In genomic region chr2:180987432-180988030, GRCm38 (mm10) we compare ENCODE assay signal across 14 mouse cellular contexts. TPM values are rescaled to one million over a fixed set of nuclear protein-coding genes. Genes with fewer than 3 reads are reported as not detected.
DNase-seq lines count a peak whose midpoint lies in the region; ATAC-seq and TF ChIP-seq lines count a peak whose summit lies in the region.
"Had no signal": no experiment of that assay in that cellular context is flagged by ENCODE, and none has a peak within 500 bp of the region (broad histone marks: within the 10 kb centered on the region; RNA-seq: fewer than 3 reads in every experiment).

No protein-coding gene starts in this region.

- 23% methylated on average over 5 of the region's 5 CpGs for WGBS in embryonic facial prominence, embryonic 14.5 days
- WGBS in midbrain, embryonic 14.5 days, result 37% methylated on average over 5 of the region's 5 CpGs
- 90% methylated on average over 5 of the region's 5 CpGs for WGBS in thymus, adult 2 months

- H3K9me3 ChIP-seq in embryonic facial prominence, embryonic 14.5 days (ENCODE audit: control insufficient read depth, low read length), result no peaks in the 10 kb centered on the region
- no peaks in the 10 kb centered on the region for H3K9me3 ChIP-seq in midbrain, embryonic 14.5 days (ENCODE audit: control insufficient read depth, low read length)
- H3K9me3 ChIP-seq: liver, embryonic 15.5 days had no signal

- ATAC-seq in embryonic facial prominence, embryonic 14.5 days (ENCODE audit: low read depth), result peak; percentile 35
- ATAC-seq in midbrain, embryonic 14.5 days (ENCODE audit: low FRiP score, low TSS enrichment), result no peak
- no peak for ATAC-seq in megakaryocyte, adult 5-6 weeks (ENCODE audit: poor library complexity, severe bottlenecking)

- TF ChIP-seq POLR2A in thymus, adult 2 months (IDR thresholded peaks at IDR 0.05; ENCODE audit: control insufficient read depth, extremely low read depth, insufficient read depth, low read length, poor library complexity), result no peak

- H3K27me3 ChIP-seq in embryonic facial prominence, embryonic 14.5 days (replicated peaks; ENCODE audit: control insufficient read depth, insufficient read depth, low read length), result no peaks in the 10 kb centered on the region
- H3K27me3 ChIP-seq in midbrain, embryonic 14.5 days (ENCODE audit: control insufficient read depth, insufficient read depth, low read length), result no peaks in the 10 kb centered on the region
- no peaks in the 10 kb centered on the region for H3K27me3 ChIP-seq in thymus, adult 2 months (ENCODE audit: control insufficient read depth, insufficient read depth, low read length)
- H3K27me3 ChIP-seq: liver, embryonic 15.5 days had no signal

- H3K4me3 ChIP-seq in layer of hippocampus, adult 2 months, result no peak overlapping the region
- H3K4me3 ChIP-seq in embryonic facial prominence, embryonic 14.5 days (ENCODE audit: low read depth, low read length), result no peak overlapping the region
- no peak overlapping the region for H3K4me3 ChIP-seq in midbrain, embryonic 14.5 days (replicated peaks; ENCODE audit: low read depth, low read length)
- H3K4me3 ChIP-seq in thymus, adult 2 months (ENCODE audit: control insufficient read depth, insufficient read depth, low read length), result no peak overlapping the region
- H3K4me3 ChIP-seq: liver, embryonic 15.5 days had no signal

- H3K4me1 ChIP-seq in embryonic facial prominence, embryonic 14.5 days (ENCODE audit: control insufficient read depth, insufficient read depth, low read length), result 0 out of 2 replicates have a peak, but pooled peaks cover 9% of the 10 kb centered on the region
- H3K4me1 ChIP-seq in midbrain, embryonic 14.5 days (ENCODE audit: control insufficient read depth, insufficient read depth, low read length), result peaks cover 10% of the 10 kb centered on the region; the same call in 1 of the 2 replicates
- H3K4me1 ChIP-seq in thymus, adult 2 months (replicated peaks; ENCODE audit: control insufficient read depth, insufficient read depth, low read length), result no peaks in the 10 kb centered on the region
- H3K4me1 ChIP-seq: liver, embryonic 15.5 days had no signal

- DNase-seq in layer of hippocampus, adult 2 months (ENCODE audit: low spot score in 2 of 2), result no peak
- DNase-seq in layer of hippocampus, adult 8-10 months (ENCODE audit: low spot score in 2 of 2), result no peak
- peak; percentile 51 for DNase-seq in embryo, embryonic 10.5 days (ENCODE audit: low spot score)
- DNase-seq in embryonic facial prominence, embryonic 14.5 days (ENCODE audit: low spot score), result peak; percentile 39
- DNase-seq in midbrain, embryonic 14.5 days, result peak; percentile 8
- DNase-seq in thymus, adult 2 months, result no peak
- DNase-seq: cerebellum, adult 9-11 months had no signal

- TF ChIP-seq CTCF in layer of hippocampus, adult 2 months (conservative IDR thresholded peaks at IDR 0.05), result no peak
- TF ChIP-seq CTCF in thymus, adult 2 months (IDR thresholded peaks at IDR 0.05; ENCODE audit: borderline replicate concordance, control insufficient read depth, extremely low read depth, insufficient read depth, low read length, poor library complexity), result no peak

- 0 out of 2 replicates have a peak overlapping the region, but pooled peaks have one; percentile 32 for H3K27ac ChIP-seq in layer of hippocampus, adult 2 months
- H3K27ac ChIP-seq in embryonic facial prominence, embryonic 14.5 days (replicated peaks; ENCODE audit: low read depth, low read length), result peak overlapping the region; percentile 25; the same call in 1 of the 2 replicates
- H3K27ac ChIP-seq in midbrain, embryonic 14.5 days (replicated peaks; ENCODE audit: low read depth, low read length), result no peak overlapping the region
- H3K27ac ChIP-seq in thymus, adult 2 months (ENCODE audit: control insufficient read depth, insufficient read depth, low read length), result no peak overlapping the region
- H3K27ac ChIP-seq: kidney, postnatal 0 days; liver, embryonic 15.5 days had no signal

- H3K4me2 ChIP-seq in embryonic facial prominence, embryonic 14.5 days (ENCODE audit: low read depth, low read length), result no peak overlapping the region
- no peak overlapping the region for H3K4me2 ChIP-seq in midbrain, embryonic 14.5 days (ENCODE audit: low read length)
- H3K4me2 ChIP-seq: liver, embryonic 15.5 days had no signal

- H3K9ac ChIP-seq in embryonic facial prominence, embryonic 14.5 days (ENCODE audit: low read depth, low read length), result no peak overlapping the region
- no peak overlapping the region for H3K9ac ChIP-seq in midbrain, embryonic 14.5 days (replicated peaks; ENCODE audit: low read length)
- H3K9ac ChIP-seq: liver, embryonic 15.5 days had no signal

- H3K36me3 ChIP-seq in embryonic facial prominence, embryonic 14.5 days (ENCODE audit: control insufficient read depth, insufficient read depth, low read length), result no peaks in the 10 kb centered on the region; the same call in 1 of the 2 replicates
- H3K36me3 ChIP-seq in midbrain, embryonic 14.5 days (ENCODE audit: control insufficient read depth, insufficient read depth, low read length), result peaks cover 14% of the 10 kb centered on the region
- H3K36me3 ChIP-seq in thymus, adult 2 months (ENCODE audit: control insufficient read depth, insufficient read depth, low read length), result no peaks in the 10 kb centered on the region
- H3K36me3 ChIP-seq: liver, embryonic 15.5 days had no signal

RNA-seq across cellular contexts. Expression of gene Col20a1, which starts 1.2 kb away (rescaled TPM):
- total RNA-seq in layer of hippocampus, adult 2 months (2021), result 1 to 10 TPM; 2.7 to 5.4 TPM
- total RNA-seq in layer of hippocampus, adult 8-10 months (2022), result 1 to 10 TPM; 2.8 to 5.5 (median 3.1) TPM
- polyA plus RNA-seq in embryonic facial prominence, embryonic 14.5 days (2014; fragmentation: Nextera tagmentation; extraction: Ambion mirVana), result 2.5 and 3.7 TPM in 2 replicates
- polyA plus RNA-seq in midbrain, embryonic 14.5 days (2014; fragmentation: Nextera tagmentation; extraction: Ambion mirVana), result 0.16 and 0.24 TPM in 2 replicates
- polyA plus RNA-seq in thymus, adult 2 months (2012; rRNA removed), result 2.5 and 3.3 TPM in 2 replicates
- total RNA-seq in megakaryocyte, adult 5-6 weeks (2015), result 0.11 and 0.23 TPM in 2 replicates
- total RNA-seq in megakaryocyte, adult 5-6 weeks (2017), result 0.18 and 0.28 TPM in 2 replicates

RNA-seq across cellular contexts. Expression of gene Arfgap1, which starts 20.5 kb away (rescaled TPM):
- 100 to 1,000 TPM; 139 to 144 TPM for total RNA-seq in layer of hippocampus, adult 2 months (2021)
- total RNA-seq in layer of hippocampus, adult 8-10 months (2022), result 100 to 1,000 TPM; 136 to 140 (median 137) TPM
- polyA plus RNA-seq in embryonic facial prominence, embryonic 14.5 days (2014; fragmentation: Nextera tagmentation; extraction: Ambion mirVana), result 89.2 and 103 TPM in 2 replicates
- polyA plus RNA-seq in midbrain, embryonic 14.5 days (2014; fragmentation: Nextera tagmentation; extraction: Ambion mirVana), result 86.6 and 92.4 TPM in 2 replicates
- polyA plus RNA-seq in thymus, adult 2 months (2012; rRNA removed), result 65.5 and 68.4 TPM in 2 replicates
- total RNA-seq in megakaryocyte, adult 5-6 weeks (2015), result 16.5 and 18.7 TPM in 2 replicates
- 34.8 and 35.0 TPM in 2 replicates for total RNA-seq in megakaryocyte, adult 5-6 weeks (2017)

RNA-seq across cellular contexts. Expression of gene Nkain4, which starts 33.0 kb away (rescaled TPM):
- total RNA-seq in layer of hippocampus, adult 2 months (2021), result 10 to 100 TPM; 54.3 to 55.1 TPM
- total RNA-seq in layer of hippocampus, adult 8-10 months (2022), result 10 to 100 TPM; 51.3 to 66.2 (median 57.5) TPM
- polyA plus RNA-seq in embryonic facial prominence, embryonic 14.5 days (2014; fragmentation: Nextera tagmentation; extraction: Ambion mirVana), result 17.0 and 20.7 TPM in 2 replicates
- polyA plus RNA-seq in midbrain, embryonic 14.5 days (2014; fragmentation: Nextera tagmentation; extraction: Ambion mirVana), result 89.6 and 94.9 TPM in 2 replicates
- polyA plus RNA-seq in thymus, adult 2 months (2012; rRNA removed), result 12.5 and 24.6 TPM in 2 replicates
- total RNA-seq in megakaryocyte, adult 5-6 weeks (2015), result not detected in 2 replicates
- total RNA-seq in megakaryocyte, adult 5-6 weeks (2017), result not detected in 2 replicates
- total RNA-seq: megakaryocyte progenitor cell, adult 5-6 weeks had no signal

RNA-seq across cellular contexts. Expression of gene Chrna4, which starts 55.8 kb away (rescaled TPM):
- total RNA-seq in layer of hippocampus, adult 2 months (2021), result 10 to 100 TPM; 14.1 to 15.7 TPM
- total RNA-seq in layer of hippocampus, adult 8-10 months (2022), result 10 to 100 TPM; 21.1 to 28.4 (median 23.8) TPM
- polyA plus RNA-seq in embryonic facial prominence, embryonic 14.5 days (2014; fragmentation: Nextera tagmentation; extraction: Ambion mirVana), result 3.6 and 5.8 TPM in 2 replicates
- 50.8 and 52.6 TPM in 2 replicates for polyA plus RNA-seq in midbrain, embryonic 14.5 days (2014; fragmentation: Nextera tagmentation; extraction: Ambion mirVana)
- 0.18 and 0.27 TPM in 2 replicates for polyA plus RNA-seq in thymus, adult 2 months (2012; rRNA removed)
- total RNA-seq in megakaryocyte, adult 5-6 weeks (2015), result not detected in 2 replicates
- total RNA-seq in megakaryocyte, adult 5-6 weeks (2017), result not detected in 2 replicates
- total RNA-seq: heart, postnatal 25 days; megakaryocyte progenitor cell, adult 5-6 weeks had no signal

RNA-seq across cellular contexts. Expression of gene Birc7, which starts 58.7 kb away (rescaled TPM):
- not detected for total RNA-seq in layer of hippocampus, adult 2 months (2021)
- total RNA-seq in layer of hippocampus, adult 8-10 months (2022), result under 1 TPM in 3 of 4 experiments, not detected in 1; 0.27 to 0.48 (median 0.31) TPM
- 0.17 TPM in 1 of 2 replicates, not detected in the other for polyA plus RNA-seq in embryonic facial prominence, embryonic 14.5 days (2014; fragmentation: Nextera tagmentation; extraction: Ambion mirVana)
- 0.18 and 0.38 TPM in 2 replicates for polyA plus RNA-seq in midbrain, embryonic 14.5 days (2014; fragmentation: Nextera tagmentation; extraction: Ambion mirVana)
- 0.08 and 0.19 TPM in 2 replicates for polyA plus RNA-seq in thymus, adult 2 months (2012; rRNA removed)
- total RNA-seq in megakaryocyte, adult 5-6 weeks (2015), result not detected in 2 replicates
- total RNA-seq in megakaryocyte, adult 5-6 weeks (2017), result not detected in 2 replicates
- total RNA-seq: gastrocnemius, adult 8-10 months; heart, postnatal 25 days; left cerebral cortex, postnatal 10 days; megakaryocyte progenitor cell, adult 5-6 weeks had no signal
- polyA plus RNA-seq: kidney, postnatal 0 days; liver, embryonic 15.5 days had no signal

Comparison
In these comparisons a context has a peak if more than half of its experiments do, and no peak if none do; other contexts are left out.
1. DNase-seq: peak in embryo, embryonic 10.5 days (single experiment), embryonic facial prominence, embryonic 14.5 days (single experiment) and midbrain, embryonic 14.5 days (single experiment); none in layer of hippocampus, adult 2 months (0 of 2), layer of hippocampus, adult 8-10 months (0 of 2) and thymus, adult 2 months (single experiment).
2. H3K27ac ChIP-seq: peak in layer of hippocampus, adult 2 months (single experiment) and embryonic facial prominence, embryonic 14.5 days (single experiment); none in midbrain, embryonic 14.5 days (single experiment) and thymus, adult 2 months (single experiment).
3. RNA of gene Nkain4, which starts 33.0 kb away (total RNA-seq): 51.3 to 66.2 TPM in layer of hippocampus, adult 8-10 months and 54.3 to 55.1 TPM in layer of hippocampus, adult 2 months; not detected in megakaryocyte, adult 5-6 weeks; every median in the first group is over 10 times any median in the second.